Mouse (Mus musculus): Measurements from ENCODE around the gene Usp15. TPM values are rescaled to one million over a fixed set of nuclear protein-coding genes. Genes with fewer than 3 reads are reported as not detected.
"Not testable (repeated sequence)": the region's sequence is repeated elsewhere in the genome, so short reads cannot be mapped to it uniquely, and the experiment has no call there.

Gene Usp15
- 52.7 TPM for polyA plus RNA-seq (2021)

DNA sequence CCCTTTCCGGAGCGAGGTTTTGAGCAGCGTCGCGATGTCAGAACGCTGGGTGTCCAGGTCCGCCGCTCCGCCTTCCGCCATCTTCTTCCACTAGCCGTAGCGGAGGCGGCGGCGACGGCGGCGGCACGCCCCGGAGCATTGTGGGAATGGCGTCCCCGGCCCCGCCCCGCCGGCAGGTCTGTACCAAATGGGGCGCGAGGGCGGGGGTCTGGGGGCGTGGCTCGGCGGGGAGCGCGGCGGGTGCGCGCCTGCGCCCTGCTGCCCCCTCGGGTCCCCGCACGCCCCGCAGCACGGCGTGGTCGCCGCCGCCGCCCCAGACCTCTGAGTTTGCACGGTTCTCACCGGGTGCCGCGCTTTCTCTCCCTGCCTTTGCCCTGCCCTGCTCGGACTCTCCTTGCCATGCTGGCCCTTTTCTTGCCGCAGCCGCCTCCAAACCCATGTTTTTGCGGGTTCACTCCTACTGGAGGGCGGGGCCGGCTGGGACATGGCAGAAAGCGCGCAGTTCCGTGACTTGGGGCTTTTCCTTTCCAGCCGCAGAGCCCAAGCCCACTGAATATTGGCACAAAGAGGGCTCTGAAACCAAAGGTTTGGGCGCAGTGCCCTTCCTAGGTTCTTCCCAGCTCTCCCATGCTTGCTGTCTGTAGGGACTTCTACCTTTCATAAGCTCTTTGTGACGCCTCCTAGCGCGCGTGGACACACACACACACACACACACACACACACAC lies at the start of gene Usp15:
TSS of gene Usp15 (minus strand) at position 161 of the 725 bp plus-strand sequence.
- H3K27me3 ChIP-seq: no peaks in the 10 kb centered on the region
- DNase-seq (ENCODE audit: low read depth, low spot score) (peak; percentile 20), ATAC-seq (peak; percentile 92)
- CTCF ChIA-PET: no interaction called here
- TF ChIP-seq CTCF (IDR thresholded peaks at IDR 0.05): no peak
- in situ Hi-C loops (cut with MboI; ENCODE audit: low pct_unique_long_range_greater_than_20kb): no loop called here
- POLR2A ChIA-PET: no interaction called here

GRCm38 (mm10) chr10:123229420-123229819 lies 32.6 kb upstream of the Usp15 start:
- TF ChIP-seq CTCF (IDR thresholded peaks at IDR 0.05): no peak
- ChIA-PET POLR2A (no interaction called here), CTCF (no interaction called here)
- in situ Hi-C loops (cut with MboI; ENCODE audit: low pct_unique_long_range_greater_than_20kb): no loop called here
- ATAC-seq: no peak
- DNase-seq (ENCODE audit: low read depth, low spot score): no peak
- H3K27me3 ChIP-seq: peaks cover 7% of the 10 kb centered on the region

DNA sequence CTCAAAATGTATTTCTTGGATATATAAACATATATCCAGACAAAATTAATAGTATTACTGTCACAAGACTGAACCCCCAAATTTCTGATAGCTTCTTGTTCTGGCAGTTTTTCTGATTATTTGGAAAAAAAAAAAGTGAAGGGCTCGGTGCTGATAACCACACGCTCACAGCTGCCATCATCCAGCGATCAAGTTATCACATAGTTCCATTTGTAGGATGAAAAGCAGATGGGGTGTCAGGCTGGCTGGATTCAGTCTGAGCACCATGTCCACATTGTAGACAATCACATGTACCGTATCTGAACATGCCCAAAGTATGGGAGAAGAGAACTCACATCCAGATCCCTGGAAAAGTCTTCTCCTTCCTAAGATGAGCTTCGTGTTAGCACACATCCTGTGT lies 26.0 kb upstream of the Usp15 start:
- DNase-seq (ENCODE audit: low read depth, low spot score) (no peak), ATAC-seq (no peak)
- POLR2A ChIA-PET: no interaction called here
- TF ChIP-seq CTCF (IDR thresholded peaks at IDR 0.05): no peak
- H3K27me3 ChIP-seq: no peaks in the 10 kb centered on the region
- in situ Hi-C loops (cut with MboI; ENCODE audit: low pct_unique_long_range_greater_than_20kb): no loop called here
- CTCF ChIA-PET: no interaction called here

DNA sequence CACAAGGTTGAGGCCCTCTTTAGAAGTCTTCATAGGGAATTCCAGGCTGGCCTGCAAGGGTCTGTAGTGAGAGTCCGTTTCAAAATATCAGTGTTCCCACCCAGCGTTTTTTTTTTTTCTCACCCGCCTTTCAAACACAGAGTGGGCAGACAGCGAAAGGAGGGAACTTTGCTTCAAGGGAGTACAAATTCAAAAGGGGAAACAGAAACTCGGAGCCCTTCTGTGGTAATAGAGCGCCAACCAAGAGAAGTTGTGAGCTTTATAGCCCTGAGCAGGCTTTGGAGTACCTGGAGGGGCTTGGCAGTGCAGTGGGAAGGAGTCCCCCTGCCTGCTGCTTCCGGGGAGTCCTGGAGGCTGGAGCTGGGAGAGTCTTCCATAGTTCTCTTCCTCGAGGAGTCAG lies 12.7 kb upstream of the Usp15 start:
- in situ Hi-C loops (cut with MboI; ENCODE audit: low pct_unique_long_range_greater_than_20kb): no loop called here
- POLR2A ChIA-PET: no interaction called here
- peaks cover 9% of the 10 kb centered on the region for H3K27me3 ChIP-seq
- ATAC-seq (no peak), DNase-seq (ENCODE audit: low read depth, low spot score) (no peak)
- CTCF ChIA-PET: no interaction called here
- no peak for TF ChIP-seq CTCF (IDR thresholded peaks at IDR 0.05)

- POLR2A ChIA-PET: no interaction called here
- in situ Hi-C loops (cut with MboI; ENCODE audit: low pct_unique_long_range_greater_than_20kb): no loop called here
- DNase-seq (ENCODE audit: low read depth, low spot score) (no peak), ATAC-seq (no peak)
- CTCF ChIA-PET: no interaction called here
- no peak for TF ChIP-seq CTCF (IDR thresholded peaks at IDR 0.05)
- H3K27me3 ChIP-seq: peaks cover 9% of the 10 kb centered on the region
These were observed 11.5 kb upstream of the Usp15 start for GRCm38 (mm10) chr10:123208336-123208735.

- H3K27me3 ChIP-seq: peaks cover 9% of the 10 kb centered on the region
- in situ Hi-C loops (cut with MboI; ENCODE audit: low pct_unique_long_range_greater_than_20kb): no loop called here
- POLR2A ChIA-PET: no interaction called here
- DNase-seq (ENCODE audit: low read depth, low spot score) (no peak), ATAC-seq (no peak)
- TF ChIP-seq CTCF (IDR thresholded peaks at IDR 0.05): no peak
- CTCF ChIA-PET: no interaction called here
These were observed 9.3 kb upstream of the Usp15 start for GRCm38 (mm10) chr10:123206074-123206473.

DNA sequence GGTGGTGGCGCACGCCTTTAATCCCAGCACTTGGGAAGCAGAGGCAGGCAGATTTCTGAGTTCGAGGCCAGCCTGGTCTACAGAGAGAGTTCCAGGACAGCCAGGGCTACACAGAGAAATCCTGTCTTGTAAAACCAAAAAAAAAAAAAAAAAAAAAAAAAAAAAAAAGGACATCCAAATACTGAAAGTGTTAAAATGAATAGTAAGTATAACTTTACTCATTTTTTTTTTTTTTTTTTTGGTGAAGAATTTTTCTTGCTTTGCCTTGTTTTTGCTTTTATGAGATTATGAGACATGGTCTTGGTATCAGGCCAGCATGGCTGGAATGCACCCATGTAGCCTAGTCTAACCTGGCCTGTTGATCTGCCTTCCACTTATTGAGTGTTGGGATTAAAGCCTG lies 8.6 kb upstream of the Usp15 start:
- H3K27me3 ChIP-seq; ATAC-seq; in situ Hi-C loops (cut with MboI; ENCODE audit: low pct_unique_long_range_greater_than_20kb); POLR2A ChIA-PET; DNase-seq (ENCODE audit: low read depth, low spot score); CTCF ChIA-PET: not testable (repeated sequence)

DNA sequence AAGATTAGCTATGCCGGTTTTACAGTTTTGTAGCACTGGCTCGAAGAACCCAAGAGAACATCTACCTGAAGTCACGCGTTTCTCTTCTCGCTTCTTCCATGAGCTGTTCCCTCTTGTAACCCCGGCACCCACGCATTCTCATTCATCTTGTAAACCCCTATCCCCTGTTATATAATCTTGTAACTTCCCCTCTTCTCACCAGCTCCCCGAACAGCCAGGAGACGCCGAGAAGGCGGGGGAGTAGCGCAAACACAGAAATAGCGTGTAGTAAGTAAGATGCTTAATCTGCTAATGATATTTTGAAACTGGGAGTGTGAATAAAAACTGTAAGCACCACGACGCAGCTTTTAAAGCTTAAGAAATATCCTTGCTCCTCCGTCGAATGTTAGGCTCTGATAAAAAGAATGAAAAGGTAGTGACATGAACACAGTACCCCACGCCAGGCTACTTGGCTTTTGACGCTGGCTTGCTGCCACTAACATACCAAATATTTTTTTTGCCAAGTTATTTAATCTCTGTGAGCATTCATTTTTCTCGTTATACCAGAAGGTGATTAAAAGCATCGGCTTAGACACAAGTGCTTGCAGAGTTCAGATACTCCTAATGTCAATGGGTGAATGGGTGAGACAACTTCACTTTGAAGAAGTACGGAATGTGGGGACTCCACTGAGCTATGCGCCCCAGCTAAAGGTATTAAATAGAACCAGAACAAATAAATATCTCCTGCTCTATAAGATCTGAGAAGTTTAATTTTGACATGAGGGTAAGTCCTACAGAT lies 5.4 kb upstream of the Usp15 start:
- ChIA-PET CTCF (no interaction called here), POLR2A (no interaction called here)
- no peak for ATAC-seq
- TF ChIP-seq CTCF (IDR thresholded peaks at IDR 0.05): no peak
- in situ Hi-C loops (cut with MboI; ENCODE audit: low pct_unique_long_range_greater_than_20kb): no loop called here
- H3K27me3 ChIP-seq: no peaks in the 10 kb centered on the region
- DNase-seq (ENCODE audit: low read depth, low spot score): no peak

DNA sequence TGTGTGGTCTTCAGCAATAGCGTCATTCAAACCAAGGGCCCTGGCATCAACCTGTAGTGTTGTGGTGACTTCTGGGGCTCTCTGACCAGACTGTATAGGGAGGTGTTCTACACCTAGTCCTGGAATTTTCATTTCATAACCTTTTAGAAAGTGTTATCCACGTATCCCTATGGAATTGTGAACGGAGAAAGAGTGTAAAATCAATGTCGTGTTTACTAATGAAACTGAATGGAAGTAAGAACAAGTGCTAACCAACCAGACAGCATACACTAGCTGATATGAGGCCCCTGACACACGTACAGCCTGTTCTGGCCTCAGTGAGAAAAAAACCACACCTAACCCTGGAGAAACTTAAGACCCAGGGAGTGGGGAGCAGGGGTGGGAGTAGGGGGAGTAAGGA lies 4.6 kb upstream of the Usp15 start:
- ChIA-PET POLR2A (no interaction called here), CTCF (no interaction called here)
- no peaks in the 10 kb centered on the region for H3K27me3 ChIP-seq
- DNase-seq (ENCODE audit: low read depth, low spot score): no peak
- ATAC-seq: no peak
- TF ChIP-seq CTCF (IDR thresholded peaks at IDR 0.05): no peak
- in situ Hi-C loops (cut with MboI; ENCODE audit: low pct_unique_long_range_greater_than_20kb): no loop called here

DNA sequence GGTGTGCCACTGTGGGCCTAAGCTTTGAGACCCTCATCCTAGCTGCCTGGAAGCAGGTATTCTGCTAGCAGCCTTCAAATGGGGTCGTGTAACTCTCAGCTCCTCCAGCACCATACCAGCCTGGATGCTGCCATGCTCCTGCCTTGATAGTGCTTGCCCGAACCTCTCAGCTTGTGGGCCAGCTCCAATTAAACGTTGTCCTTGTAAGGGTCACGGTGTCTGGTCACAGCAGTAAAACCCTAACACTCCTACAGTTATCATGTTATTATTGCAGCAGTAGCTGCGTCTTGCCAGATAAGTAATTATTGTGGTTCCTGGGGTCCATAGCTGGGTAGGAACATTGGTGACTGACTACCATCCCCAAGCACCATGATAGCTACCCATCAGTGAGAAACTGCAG lies 4.2 kb upstream of the Usp15 start:
- in situ Hi-C loops (cut with MboI; ENCODE audit: low pct_unique_long_range_greater_than_20kb): no loop called here
- TF ChIP-seq CTCF (IDR thresholded peaks at IDR 0.05): no peak
- CTCF ChIA-PET: no interaction called here
- POLR2A ChIA-PET: no interaction called here
- DNase-seq (ENCODE audit: low read depth, low spot score) (no peak), ATAC-seq (no peak)
- H3K27me3 ChIP-seq: no peaks in the 10 kb centered on the region

- no peak for TF ChIP-seq CTCF (IDR thresholded peaks at IDR 0.05)
- no peak for DNase-seq (ENCODE audit: low read depth, low spot score)
- CTCF ChIA-PET: no interaction called here
- POLR2A ChIA-PET: no interaction called here
- no peak for ATAC-seq
- H3K27me3 ChIP-seq: no peaks in the 10 kb centered on the region
- in situ Hi-C loops (cut with MboI; ENCODE audit: low pct_unique_long_range_greater_than_20kb): no loop called here
These were observed 3.5 kb upstream of the Usp15 start for GRCm38 (mm10) chr10:123200320-123200659.

Data from Patski (cell line).